In genomic region chr3:40532256-40532655, GRCm38 (mm10) we compare ENCODE assay signal across 8 mouse cellular contexts. TPM values are rescaled to one million over a fixed set of nuclear protein-coding genes. Genes with fewer than 3 reads are reported as not detected.
DNase-seq lines count a peak whose midpoint lies in the region; ATAC-seq and TF ChIP-seq lines count a peak whose summit lies in the region.

No protein-coding gene starts in this region.

- H3K36me3 ChIP-seq in liver, embryonic 13.5 days = no peaks in the 10 kb centered on the region
- no peaks in the 10 kb centered on the region for H3K36me3 ChIP-seq in stomach, postnatal 0 days (ENCODE audit: control insufficient read depth, insufficient read depth, low read length)

- no peak overlapping the region for H3K27ac ChIP-seq in gastrocnemius, adult 2 months
- no peak overlapping the region for H3K27ac ChIP-seq in liver, embryonic 13.5 days
- H3K27ac ChIP-seq in stomach, postnatal 0 days (replicated peaks) = no peak overlapping the region

- H3K4me2 ChIP-seq in liver, embryonic 13.5 days = peak overlapping the region; percentile 83
- H3K4me2 ChIP-seq in stomach, postnatal 0 days (replicated peaks; ENCODE audit: low read depth) = peak overlapping the region; percentile 78

- no peak for TF ChIP-seq EP300 in stomach, postnatal 0 days (optimal IDR thresholded peaks at IDR 0.05)

- peak overlapping the region; percentile 71 for H3K4me3 ChIP-seq in gastrocnemius, adult 2 months
- H3K4me3 ChIP-seq in liver, embryonic 13.5 days (replicated peaks) = peak overlapping the region; percentile 53
- H3K4me3 ChIP-seq in stomach, postnatal 0 days (ENCODE audit: low read depth, low read length) = peak overlapping the region; percentile 46

- peaks cover 35% of the 10 kb centered on the region for H3K27me3 ChIP-seq in liver, embryonic 13.5 days
- H3K27me3 ChIP-seq in stomach, postnatal 0 days (ENCODE audit: control insufficient read depth, insufficient read depth, low read length) = no peaks in the 10 kb centered on the region

- no peak for TF ChIP-seq CTCF in gastrocnemius, adult 2 months (IDR thresholded peaks at IDR 0.05)
- TF ChIP-seq CTCF in stomach, postnatal 0 days (IDR thresholded peaks at IDR 0.05; ENCODE audit: low read depth) = no peak

- H3K9me3 ChIP-seq in liver, embryonic 13.5 days (replicated peaks) = 0 out of 2 replicates have a peak, but pooled peaks cover 5% of the 10 kb centered on the region
- no peaks in the 10 kb centered on the region for H3K9me3 ChIP-seq in stomach, postnatal 0 days (ENCODE audit: control insufficient read depth, low read length)

- 23% methylated on average over 11 of the region's 11 CpGs for WGBS in liver, embryonic 13.5 days (ENCODE audit: insufficient replicate concordance)
- 26% methylated on average over 11 of the region's 11 CpGs for WGBS in stomach, postnatal 0 days

- H3K4me1 ChIP-seq in liver, embryonic 13.5 days (replicated peaks) = peaks cover 27% of the 10 kb centered on the region
- no peaks in the 10 kb centered on the region for H3K4me1 ChIP-seq in stomach, postnatal 0 days (replicated peaks; ENCODE audit: control insufficient read depth, insufficient read depth)

- ATAC-seq in liver, embryonic 13.5 days (ENCODE audit: low read depth) = no peak
- ATAC-seq in stomach, postnatal 0 days (ENCODE audit: low FRiP score, low TSS enrichment) = no peak
- no peak for ATAC-seq in activated CD4-positive, CD25-positive, alpha-beta regulatory T cell, adult 4 months

- DNase-seq in gastrocnemius, adult 2 months = no peak
- no peak for DNase-seq in gastrocnemius, postnatal 14 days
- DNase-seq in retina, postnatal 1 day = peak; percentile 25
- DNase-seq in retina, embryonic 14.5 days (ENCODE audit: low spot score) = no peak
- no peak for DNase-seq in liver, embryonic 13.5 days
- no peak for DNase-seq in stomach, postnatal 0 days (ENCODE audit: low spot score)
- no peak for DNase-seq in thymus, adult 18-20 months

- intact Hi-C loops in gastrocnemius, adult 2 months (cut with DNase I) = no loop called here
- intact Hi-C loops in gastrocnemius, postnatal 14 days (cut with DNase I; ENCODE audit: low total_unique reads) = no loop called here

- H3K9ac ChIP-seq in liver, embryonic 13.5 days = no peak overlapping the region
- no peak overlapping the region for H3K9ac ChIP-seq in stomach, postnatal 0 days (ENCODE audit: low read length)

RNA-seq across cellular contexts. Expression of gene Intu, which starts 1.2 kb away (rescaled TPM):
- total RNA-seq in gastrocnemius, adult 2 months (2021) = 1 to 10 TPM; 1.2 to 2.3 TPM
- 1 to 10 TPM in 1 of 2 experiments, under 1 TPM in 1; 0.92 to 1.4 TPM for total RNA-seq in gastrocnemius, postnatal 14 days (2021)
- polyA plus RNA-seq in liver, embryonic 13.5 days (2015; fragmentation: Nextera tagmentation; extraction: Ambion mirVana) = 0.78 and 1.0 TPM in 2 replicates
- polyA plus RNA-seq in stomach, postnatal 0 days (2015; fragmentation: Nextera tagmentation; extraction: Ambion mirVana) = 0.87 and 1.0 TPM in 2 replicates
- polyA plus RNA-seq in activated CD4-positive, CD25-positive, alpha-beta regulatory T cell, adult 4 months (2017; shearing (Covaris generic)) = under 1 TPM; 0.09 to 0.42 TPM
